Mouse (Mus musculus) stomach, embryonic 14.5 days (tissue): ENCODE results near the gene Rnf151. TPM values are rescaled to one million over a fixed set of nuclear protein-coding genes. Genes with fewer than 3 reads are reported as not detected.

Experiments used
- polyA plus RNA-seq: library from polyadenylated mRNA; unstranded; fragments of >200 nt; fragmentation: Nextera tagmentation; extraction: Ambion mirVana; gene quantifications from 2 replicates; pipeline ENCODE4 v1.2.1, GENCODE M21; 2014

The Rnf151 gene
- polyA plus RNA-seq, 1 experiment from 2014 or later = not detected

Other genes with a start within 250 kb of the Rnf151 start
- 25.1 and 28.5 TPM in 2 replicates for gene E4f1, start 247.8 kb downstream of the Rnf151 start, polyA plus RNA-seq
- 51.7 and 57.0 TPM in 2 replicates for gene Pgp, start 247.7 kb downstream of the Rnf151 start, polyA plus RNA-seq
- 0.56 TPM in 1 of 2 replicates, not detected in the other for gene Bricd5, start 244.2 kb downstream of the Rnf151 start, polyA plus RNA-seq
- gene Mlst8, start 239.0 kb downstream of the Rnf151 start, polyA plus RNA-seq = 39.7 and 46.2 TPM in 2 replicates
- gene Caskin1, start 229.5 kb downstream of the Rnf151 start, polyA plus RNA-seq = 2.7 and 3.8 TPM in 2 replicates
- gene Traf7, start 190.1 kb downstream of the Rnf151 start, polyA plus RNA-seq = 87.6 and 97.3 TPM in 2 replicates
- 3.0 and 3.2 TPM in 2 replicates for gene Rab26, start 183.9 kb downstream of the Rnf151 start, polyA plus RNA-seq
- 27.3 and 35.9 TPM in 2 replicates for gene Pkd1, start 168.2 kb downstream of the Rnf151 start, polyA plus RNA-seq
- gene Tsc2, start 85.4 kb downstream of the Rnf151 start, polyA plus RNA-seq = 57.1 and 57.7 TPM in 2 replicates
- gene Nthl1, start 85.4 kb downstream of the Rnf151 start, polyA plus RNA-seq = 18.1 and 19.6 TPM in 2 replicates
- gene Slc9a3r2, start 67.7 kb downstream of the Rnf151 start, polyA plus RNA-seq = 44.9 and 47.7 TPM in 2 replicates
- gene Npw, start 59.6 kb downstream of the Rnf151 start, polyA plus RNA-seq = 0.42 and 0.90 TPM in 2 replicates
- gene Zfp598, start 48.4 kb downstream of the Rnf151 start, polyA plus RNA-seq = 24.8 and 26.5 TPM in 2 replicates
- gene Syngr3, start 28.1 kb downstream of the Rnf151 start, polyA plus RNA-seq = 5.6 and 6.3 TPM in 2 replicates
- gene Gfer, start 21.9 kb downstream of the Rnf151 start, polyA plus RNA-seq = 38.5 and 40.8 TPM in 2 replicates
- 3.2 and 3.8 TPM in 2 replicates for gene Noxo1, start 21.8 kb downstream of the Rnf151 start, polyA plus RNA-seq
- gene Tbl3, start 10.4 kb downstream of the Rnf151 start, polyA plus RNA-seq = 67.8 and 72.1 TPM in 2 replicates
- gene Rps2, start 53 bp upstream of the Rnf151 start, polyA plus RNA-seq = 1,483 and 1,587 TPM in 2 replicates
- gene Ndufb10, start 6.4 kb upstream of the Rnf151 start, polyA plus RNA-seq = 226 and 259 TPM in 2 replicates
- 0.26 TPM in 1 of 2 replicates, not detected in the other for gene Rpl3l, start 9.8 kb upstream of the Rnf151 start, polyA plus RNA-seq
- gene Msrb1, start 18.6 kb upstream of the Rnf151 start, polyA plus RNA-seq = 40.3 and 41.3 TPM in 2 replicates
- gene Hs3st6, start 34.9 kb upstream of the Rnf151 start, polyA plus RNA-seq = 1.1 and 1.5 TPM in 2 replicates
- gene Meiob, start 86.2 kb upstream of the Rnf151 start, polyA plus RNA-seq = not detected in 2 replicates
- gene Hagh, start 122.1 kb upstream of the Rnf151 start, polyA plus RNA-seq = 31.7 and 35.2 TPM in 2 replicates
- 21.6 and 26.0 TPM in 2 replicates for gene Fahd1, start 132.3 kb upstream of the Rnf151 start, polyA plus RNA-seq
- 1.1 and 1.5 TPM in 2 replicates for gene Igfals, start 147.9 kb upstream of the Rnf151 start, polyA plus RNA-seq
- gene Nubp2, start 168.3 kb upstream of the Rnf151 start, polyA plus RNA-seq = 48.1 and 49.0 TPM in 2 replicates
- 32.9 and 36.4 TPM in 2 replicates for gene Spsb3, start 168.6 kb upstream of the Rnf151 start, polyA plus RNA-seq
- gene Eme2, start 177.0 kb upstream of the Rnf151 start, polyA plus RNA-seq = 18.9 and 27.8 TPM in 2 replicates
- gene Mrps34, start 177.1 kb upstream of the Rnf151 start, polyA plus RNA-seq = 84.7 and 85.6 TPM in 2 replicates
- gene Nme3, start 178.4 kb upstream of the Rnf151 start, polyA plus RNA-seq = 72.7 and 76.7 TPM in 2 replicates
- 40.9 and 42.9 TPM in 2 replicates for gene Mapk8ip3, start 218.9 kb upstream of the Rnf151 start, polyA plus RNA-seq
- 139 and 150 TPM in 2 replicates for gene Jpt2, start 242.6 kb upstream of the Rnf151 start, polyA plus RNA-seq